Mouse (Mus musculus) T-cell, adult 2 months (primary cell): ENCODE data around the gene Ngly1.
A peak's percentile ranks its signal among the peaks of the same experiment; 100 is the strongest.

Experiments
- DNase-seq: peaks from one replicate; pipeline ENCODE4 v3.0.0; 2022; ENCODE audit warnings: low spot score

The Ngly1 gene

GRCm38 (mm10) chr14:16249171-16249874 is at the start of gene Ngly1, which contains the start of gene Oxsm:
TSS of gene Ngly1 (plus strand) at chr14:16249280.
TSS of gene Oxsm (minus strand) at chr14:16249808.
- peak; percentile 77 for DNase-seq

GRCm38 (mm10) chr14:16200220-16200912 is 48.7 kb upstream of the Ngly1 start:
- no peak for DNase-seq

- no peak for DNase-seq
Observed at GRCm38 (mm10) chr14:16200969-16201638, 48.0 kb upstream of the Ngly1 start.

GRCm38 (mm10) chr14:16201673-16202072 is 47.4 kb upstream of the Ngly1 start:
- DNase-seq = no peak

GRCm38 (mm10) chr14:16207722-16208121 is 41.4 kb upstream of the Ngly1 start:
- no peak for DNase-seq

GRCm38 (mm10) chr14:16219015-16219414 is 30.1 kb upstream of the Ngly1 start:
- peak; percentile 11 for DNase-seq

GRCm38 (mm10) chr14:16229395-16229794 is 19.7 kb upstream of the Ngly1 start:
- no peak for DNase-seq

- DNase-seq = no peak
Observed at GRCm38 (mm10) chr14:16230581-16230980, 18.5 kb upstream of the Ngly1 start.

GRCm38 (mm10) chr14:16233515-16233914 is 15.6 kb upstream of the Ngly1 start:
- DNase-seq = no peak

GRCm38 (mm10) chr14:16236466-16236865 is 12.6 kb upstream of the Ngly1 start:
- no peak for DNase-seq

- no peak for DNase-seq
Observed at GRCm38 (mm10) chr14:16242193-16242815, 6.8 kb upstream of the Ngly1 start.

GRCm38 (mm10) chr14:16242947-16243602 is 6.0 kb upstream of the Ngly1 start:
- peak; percentile 85 for DNase-seq

- no peak for DNase-seq
Observed at GRCm38 (mm10) chr14:16243603-16244209, 5.4 kb upstream of the Ngly1 start.

GRCm38 (mm10) chr14:16244370-16244769 is 4.7 kb upstream of the Ngly1 start:
- no peak for DNase-seq

- no peak for DNase-seq
Observed at GRCm38 (mm10) chr14:16245127-16245526, 4.0 kb upstream of the Ngly1 start.

GRCm38 (mm10) chr14:16246340-16246912 is 2.7 kb upstream of the Ngly1 start:
- DNase-seq = no peak

GRCm38 (mm10) chr14:16248135-16248534 is 945 bp upstream of the Ngly1 start:
- no peak for DNase-seq

- no peak for DNase-seq
Observed at GRCm38 (mm10) chr14:16248603-16249157, 400 bp upstream of the Ngly1 start.

- no peak for DNase-seq
Observed at GRCm38 (mm10) chr14:16250099-16250498, 1.0 kb downstream of the Ngly1 start.

GRCm38 (mm10) chr14:16255745-16256144 is 6.7 kb downstream of the Ngly1 start:
- DNase-seq = peak; percentile 8

GRCm38 (mm10) chr14:16256209-16256608 is 7.1 kb downstream of the Ngly1 start:
- peak; percentile 62 for DNase-seq
